Mouse (Mus musculus) granulocyte monocyte progenitor cell, adult 5-6 weeks (primary cell): Measurements from ENCODE around the gene Hypm. TPM values are rescaled to one million over a fixed set of nuclear protein-coding genes. Genes with fewer than 3 reads are reported as not detected.

Experiments
- ATAC-seq: replicated peaks from 2 replicates; pipeline ENCODE4 v1.8.0; 2016; ENCODE audit warnings: mild to moderate bottlenecking, moderate TSS enrichment, inconsistent platforms; ENCODE audit not compliant: poor library complexity, severe bottlenecking
- total RNA-seq, 2 experiments: library from RNA; stranded (forward) in 1 of 2; stranded (reverse) in 1 of 2; fragments of 200-712, 200-1000 nt in 1 of 2; fragments of >200 nt in 1 of 2; fragmentation: Nextera tagmentation in 1 of 2; gene quantifications; 2 replicates each; pipeline ENCODE4 v1.2.3; 2014 to 2017

The Hypm gene
- not detected in 2 replicates for total RNA-seq (2014; fragmentation: Nextera tagmentation)
- not detected in 2 replicates for total RNA-seq (2017)

DNA sequence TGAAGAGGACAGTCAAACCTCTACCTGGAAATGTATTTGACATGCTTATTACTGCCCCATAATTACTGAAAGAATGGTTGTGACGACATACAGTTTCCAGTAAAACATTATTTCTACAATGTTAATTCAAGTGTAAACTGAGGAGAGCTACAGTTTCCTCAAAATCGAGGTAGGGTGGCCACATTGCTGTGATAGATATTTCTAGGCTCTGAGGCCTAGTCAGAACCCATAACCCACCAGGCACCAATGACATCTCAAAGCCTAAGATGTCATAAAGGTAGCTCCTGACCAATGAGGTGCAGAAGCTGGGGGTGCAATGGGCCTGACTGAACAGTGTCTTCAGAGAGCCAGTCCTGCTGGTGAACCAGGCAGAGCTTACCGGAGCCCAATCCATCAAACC lies at the start of gene Hypm:
Hypm (plus strand) TSS at position 301 of the 400 bp plus-strand sequence.
- ATAC-seq: no peak

DNA sequence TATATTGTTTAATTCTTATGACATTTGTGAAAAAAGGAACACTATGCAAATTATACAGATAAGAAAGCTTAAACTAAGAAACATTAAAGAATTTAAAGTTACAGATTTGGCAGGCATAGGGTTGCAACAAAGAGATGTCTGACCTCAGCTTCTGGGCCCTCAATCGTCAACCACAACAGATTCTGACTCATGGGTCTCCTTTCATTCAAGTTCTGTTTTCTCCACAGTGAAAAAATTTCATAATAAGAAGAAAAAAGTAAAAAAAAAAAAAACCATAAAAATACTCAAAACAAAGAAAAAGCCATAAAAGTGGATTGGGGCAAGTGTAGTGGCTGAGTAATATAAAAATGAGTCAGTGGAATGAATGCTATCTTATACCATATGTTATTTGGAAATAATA lies 36.6 kb upstream of the Hypm start:
- ATAC-seq: no peak

DNA sequence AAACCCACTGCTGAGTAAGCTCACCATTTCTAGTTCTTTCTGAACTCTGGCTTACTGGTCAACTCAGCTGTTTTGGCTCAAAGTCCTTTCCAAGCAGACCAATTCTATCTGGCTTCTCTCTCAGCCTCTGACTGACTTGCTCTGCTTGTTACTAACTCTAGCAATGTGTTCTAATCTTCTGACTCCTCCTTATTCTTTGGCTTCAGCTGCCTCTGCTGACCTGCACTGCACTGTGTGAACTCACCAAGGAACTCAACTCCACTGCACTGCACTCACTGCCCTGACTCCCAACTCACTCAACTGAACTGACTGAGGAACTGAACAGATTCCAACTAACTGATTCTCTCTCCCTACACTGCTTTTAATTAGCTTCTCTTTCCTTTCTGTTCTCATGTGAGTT lies 34.3 kb upstream of the Hypm start:
- no peak for ATAC-seq

DNA sequence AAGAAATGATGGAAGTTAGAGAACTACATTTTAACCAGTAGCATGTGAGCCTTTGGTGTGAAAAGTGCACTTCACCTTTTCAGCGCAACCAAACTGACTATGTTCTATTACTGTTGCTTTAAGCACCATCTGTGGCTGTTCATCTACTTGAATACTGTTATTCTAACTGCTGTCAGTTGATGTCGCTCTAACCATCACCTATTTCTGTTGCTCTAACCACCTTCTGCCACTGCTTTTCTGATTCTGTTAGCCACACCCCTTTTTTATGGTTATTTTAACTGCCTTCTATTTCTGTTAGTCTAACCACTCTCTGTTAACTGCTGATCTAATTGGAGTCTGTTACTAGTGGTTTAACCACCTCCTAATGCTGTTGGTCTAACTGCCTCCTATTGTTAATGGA lies 11.9 kb upstream of the Hypm start:
- no peak for ATAC-seq

DNA sequence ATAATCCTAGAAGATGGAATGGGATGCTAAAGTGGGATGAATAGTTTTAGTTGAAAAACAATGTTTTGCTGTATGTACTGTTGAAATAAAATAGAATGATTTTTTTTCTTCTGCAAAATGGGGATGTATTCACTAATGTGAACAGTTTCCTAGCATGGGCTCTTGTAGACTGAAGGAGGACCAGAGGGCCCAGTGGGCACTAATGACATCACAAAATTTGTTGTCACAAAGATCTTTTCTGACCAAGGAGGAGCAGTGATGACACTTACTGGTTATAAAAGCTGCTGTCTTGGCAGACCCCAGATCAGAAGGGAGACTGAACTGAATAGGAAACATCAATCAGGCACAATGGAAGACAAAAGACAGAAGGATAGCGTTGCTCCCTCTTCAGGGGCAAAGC lies 2.7 kb downstream of the Hypm start, which contains the start of gene H2al3:
H2al3 (plus strand) TSS at position 301 of the 400 bp plus-strand sequence.
- no peak for ATAC-seq

DNA sequence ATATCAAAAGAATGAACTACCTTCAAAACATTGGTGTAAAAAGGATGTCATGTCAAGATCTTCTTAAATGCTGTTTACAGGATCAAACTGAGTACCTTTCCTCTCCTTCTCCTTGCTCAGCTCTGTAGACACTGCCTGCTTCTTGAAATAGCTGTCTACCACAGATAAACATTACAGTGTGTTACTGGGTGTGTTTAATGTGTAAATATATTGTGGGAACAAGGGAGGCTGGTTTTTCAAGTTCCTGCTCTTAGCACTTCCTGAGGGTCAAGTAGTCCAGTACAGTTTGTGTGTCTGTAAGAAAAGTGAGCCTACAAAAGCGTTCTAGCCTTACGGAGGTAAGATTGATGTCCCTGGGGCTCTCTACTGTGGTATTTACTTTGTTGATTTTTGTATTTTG lies 15.1 kb downstream of the Hypm start:
- ATAC-seq: no peak

DNA sequence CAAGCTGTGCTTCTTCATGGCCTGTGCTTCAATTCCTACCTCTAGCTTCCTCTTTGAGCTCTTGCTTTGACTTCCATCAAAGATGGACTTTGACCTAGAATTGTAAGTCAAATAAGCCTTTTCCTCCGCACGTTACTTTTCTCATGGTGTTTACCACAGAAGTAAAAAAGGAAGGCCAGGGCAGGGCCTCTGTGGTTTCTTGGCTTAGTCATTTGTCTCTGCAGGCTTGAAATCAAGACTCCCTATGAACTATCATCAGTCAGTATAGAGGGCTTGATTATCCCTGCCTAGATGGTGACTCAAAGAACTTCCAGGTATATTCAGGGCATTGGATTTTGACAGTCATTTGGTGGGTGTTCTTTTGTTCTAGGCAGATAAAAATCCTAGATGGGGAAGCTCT lies 28.8 kb downstream of the Hypm start:
- ATAC-seq: no peak

DNA sequence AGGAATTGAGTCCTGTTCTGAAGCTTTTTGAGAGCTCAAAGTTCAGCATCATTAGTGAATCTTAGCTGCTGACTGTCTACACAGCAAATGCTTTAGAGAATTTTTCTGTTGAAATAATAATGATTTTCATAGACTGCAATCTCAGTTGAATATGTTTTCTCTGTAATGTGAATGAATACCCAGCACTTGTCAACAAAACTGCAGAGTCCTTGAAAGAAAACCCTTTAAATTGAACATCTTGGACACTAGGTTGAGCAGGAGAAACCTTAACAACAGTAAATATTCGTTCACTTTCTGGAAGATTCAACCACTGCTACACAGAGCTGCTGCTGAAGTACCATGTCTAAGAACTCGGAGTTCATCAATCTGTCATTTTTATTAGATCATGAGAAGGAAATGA lies 38.6 kb downstream of the Hypm start, which contains the start of gene Sytl5:
Sytl5 (plus strand) TSS at position 301 of the 400 bp plus-strand sequence.
- ATAC-seq: no peak

Other genes starting within 250 kb of the Hypm start
- 31.5 and 36.6 TPM in 2 replicates for gene Dynlt3, start 183.9 kb upstream of the Hypm start, total RNA-seq (2014; fragmentation: Nextera tagmentation)
- gene Dynlt3, start 183.9 kb upstream of the Hypm start, total RNA-seq (2017): 69.8 and 76.0 TPM in 2 replicates
- not detected in 2 replicates for gene H2al3, start 2.8 kb downstream of the Hypm start, total RNA-seq (2014; fragmentation: Nextera tagmentation)
- not detected in 2 replicates for gene H2al3, start 2.8 kb downstream of the Hypm start, total RNA-seq (2017)
- gene Sytl5, start 38.7 kb downstream of the Hypm start, total RNA-seq (2014; fragmentation: Nextera tagmentation): not detected in 2 replicates
- not detected in 2 replicates for gene Sytl5, start 38.7 kb downstream of the Hypm start, total RNA-seq (2017)